Mouse (Mus musculus) adrenal gland, adult 8-10 months (tissue): ENCODE measurements around the gene Pdcd5. TPM values are rescaled to one million over a fixed set of nuclear protein-coding genes. Genes with fewer than 3 reads are reported as not detected.

Experiments used
- DNase-seq: peaks from one replicate; pipeline ENCODE4 v3.0.0; 2022
- total RNA-seq, 4 experiments: library from RNA; stranded (reverse); gene quantifications; 2 replicates each; pipeline ENCODE4 v1.2.4; 2022

Gene Pdcd5
- total RNA-seq, 4 experiments from 2014 or later: 50.4 to 60.7 (median 53.5) TPM

- no peak for DNase-seq
Measured at GRCm38 (mm10) chr7:35640072-35640471, 7.2 kb downstream of the Pdcd5 start.

- DNase-seq: no peak
Measured at GRCm38 (mm10) chr7:35636874-35637273, 10.4 kb downstream of the Pdcd5 start.

- DNase-seq: no peak
Measured at GRCm38 (mm10) chr7:35636229-35636628, 11.1 kb downstream of the Pdcd5 start.

- DNase-seq: no peak
Measured at GRCm38 (mm10) chr7:35628496-35628895, 18.8 kb downstream of the Pdcd5 start.

GRCm38 (mm10) chr7:35627371-35627770, 19.9 kb downstream of the Pdcd5 start:
- DNase-seq: no peak

- DNase-seq: no peak
Measured at GRCm38 (mm10) chr7:35626038-35626437, 21.3 kb downstream of the Pdcd5 start.

- no peak for DNase-seq
Measured at GRCm38 (mm10) chr7:35622626-35623025, 24.7 kb downstream of the Pdcd5 start.

GRCm38 (mm10) chr7:35617513-35617912, 29.8 kb downstream of the Pdcd5 start:
- no peak for DNase-seq

GRCm38 (mm10) chr7:35609245-35609644, 38.1 kb downstream of the Pdcd5 start:
- no peak for DNase-seq

GRCm38 (mm10) chr7:35606816-35607215, 40.5 kb downstream of the Pdcd5 start:
- DNase-seq: no peak

- DNase-seq: no peak
Measured at GRCm38 (mm10) chr7:35602766-35603165, 44.6 kb downstream of the Pdcd5 start.

GRCm38 (mm10) chr7:35601106-35601505, 46.2 kb downstream of the Pdcd5 start:
- no peak for DNase-seq

GRCm38 (mm10) chr7:35600031-35600430, 47.3 kb downstream of the Pdcd5 start:
- DNase-seq: no peak

GRCm38 (mm10) chr7:35599492-35599891, 47.8 kb downstream of the Pdcd5 start:
- DNase-seq: no peak

- no peak for DNase-seq
Measured at GRCm38 (mm10) chr7:35594311-35594710, 53.0 kb downstream of the Pdcd5 start.

Other genes starting within 250 kb of the Pdcd5 start
- not detected for gene Slc7a9, start 198.7 kb downstream of the Pdcd5 start, total RNA-seq
- under 1 TPM in 2 of 4 experiments, not detected in 2; 0.16 to 0.63 TPM for gene Tdrd12, start 109.8 kb downstream of the Pdcd5 start, total RNA-seq
- 10 to 100 TPM; 44.2 to 54.7 (median 49.3) TPM for gene Nudt19, start 91.2 kb downstream of the Pdcd5 start, total RNA-seq
- under 1 TPM; 0.11 to 0.24 (median 0.18) TPM for gene Rgs9bp, start 61.9 kb downstream of the Pdcd5 start, total RNA-seq
- gene Ankrd27, start 61.3 kb downstream of the Pdcd5 start, total RNA-seq: 10 to 100 TPM; 26.0 to 39.4 (median 30.5) TPM
- 10 to 100 TPM; 57.8 to 90.2 (median 69.7) TPM for gene Dpy19l3, start 106.9 kb upstream of the Pdcd5 start, total RNA-seq
- 10 to 100 TPM; 29.3 to 34.7 (median 31.4) TPM for gene Zfp507, start 155.5 kb upstream of the Pdcd5 start, total RNA-seq